Mouse (Mus musculus): ENCODE measurements around the gene Ppp2r5a. TPM values are rescaled to one million over a fixed set of nuclear protein-coding genes. Genes with fewer than 3 reads are reported as not detected.
"Not testable (repeated sequence)": the region's sequence is repeated elsewhere in the genome, so short reads cannot be mapped to it uniquely, and the experiment has no call there.

Gene Ppp2r5a
- total RNA-seq (2021), result 10 to 100 TPM; 90.7 to 95.0 TPM

- no peak for DNase-seq
Measured at GRCm38 (mm10) chr1:191403074-191403473, at the start of gene Ppp2r5a. Gene Ppp2r5a, minus strand, starts transcription at chr1:191403272.

- no peak for DNase-seq
Measured at GRCm38 (mm10) chr1:191450614-191451013, 47.5 kb upstream of the Ppp2r5a start.

GRCm38 (mm10) chr1:191449537-191449936, 46.5 kb upstream of the Ppp2r5a start:
- DNase-seq, result no peak

- DNase-seq, result no peak
Measured at GRCm38 (mm10) chr1:191447391-191448016, 44.4 kb upstream of the Ppp2r5a start.

- DNase-seq, result no peak
Measured at GRCm38 (mm10) chr1:191446307-191446706, 43.2 kb upstream of the Ppp2r5a start.

- DNase-seq, result no peak
Measured at GRCm38 (mm10) chr1:191445831-191446258, 42.8 kb upstream of the Ppp2r5a start.

- DNase-seq, result no peak
Measured at GRCm38 (mm10) chr1:191445401-191445800, 42.3 kb upstream of the Ppp2r5a start.

GRCm38 (mm10) chr1:191444467-191444866, 41.4 kb upstream of the Ppp2r5a start:
- DNase-seq, result no peak

GRCm38 (mm10) chr1:191439011-191439410, 35.9 kb upstream of the Ppp2r5a start:
- DNase-seq, result no peak

GRCm38 (mm10) chr1:191438546-191438945, 35.5 kb upstream of the Ppp2r5a start:
- no peak for DNase-seq

GRCm38 (mm10) chr1:191436647-191437046, 33.6 kb upstream of the Ppp2r5a start:
- no peak for DNase-seq

- DNase-seq, result peak; percentile 79
Measured at GRCm38 (mm10) chr1:191435359-191435758, 32.3 kb upstream of the Ppp2r5a start.

- no peak for DNase-seq
Measured at GRCm38 (mm10) chr1:191432531-191432930, 29.5 kb upstream of the Ppp2r5a start.

GRCm38 (mm10) chr1:191432023-191432422, 29.0 kb upstream of the Ppp2r5a start:
- no peak for DNase-seq

GRCm38 (mm10) chr1:191430121-191430520, 27.0 kb upstream of the Ppp2r5a start:
- DNase-seq, result no peak

GRCm38 (mm10) chr1:191425884-191426283, 22.8 kb upstream of the Ppp2r5a start:
- DNase-seq, result no peak

GRCm38 (mm10) chr1:191423201-191423600, 20.1 kb upstream of the Ppp2r5a start:
- DNase-seq, result no peak

GRCm38 (mm10) chr1:191422714-191423113, 19.6 kb upstream of the Ppp2r5a start:
- not testable (repeated sequence) for DNase-seq

GRCm38 (mm10) chr1:191422164-191422563, 19.1 kb upstream of the Ppp2r5a start:
- no peak for DNase-seq

- DNase-seq, result no peak
Measured at GRCm38 (mm10) chr1:191421426-191421999, 18.4 kb upstream of the Ppp2r5a start.

- DNase-seq, result peak; percentile 69
Measured at GRCm38 (mm10) chr1:191420930-191421404, 17.9 kb upstream of the Ppp2r5a start.

GRCm38 (mm10) chr1:191419991-191420751, 17.1 kb upstream of the Ppp2r5a start:
- peak; percentile 74 for DNase-seq

- no peak for DNase-seq
Measured at GRCm38 (mm10) chr1:191419421-191419820, 16.3 kb upstream of the Ppp2r5a start.

All from heart, postnatal 4 days (tissue).